Comparison of ENCODE assay signal across 6 mouse cellular contexts in genomic region chr10:115178019-115178418, GRCm38 (mm10). TPM values are rescaled to one million over a fixed set of nuclear protein-coding genes. Genes with fewer than 3 reads are reported as not detected.
"Had no signal": no experiment of that assay in that cellular context is flagged by ENCODE, and none has a peak within 500 bp of the region (broad histone marks: within the 10 kb centered on the region; RNA-seq: fewer than 3 reads in every experiment).

No protein-coding gene starts in this region.

RNA-seq across cellular contexts. Expression of gene Tph2, which starts 6.8 kb away (rescaled TPM):
- polyA plus RNA-seq: kidney, embryonic 14.5 days; large intestine, adult 2 months; limb, embryonic 10.5 days; liver, embryonic 12.5 days; lung, embryonic 16.5 days; small intestine, adult 2 months had no signal
